Mouse (Mus musculus): Measurements from ENCODE around the gene Col6a6.
"Not testable (repeated sequence)": the region's sequence is repeated elsewhere in the genome, so short reads cannot be mapped to it uniquely, and the experiment has no call there.

Col6a6 gene

GRCm38 (mm10) chr9:105827791-105828385 is at the start of gene Col6a6:
Col6a6 (minus strand) TSS chr9:105828160.
- no peak for DNase-seq (ENCODE audit: inconsistent age in 2 of 2, low spot score in 1 of 2)

GRCm38 (mm10) chr9:105876124-105876523 is 48.2 kb upstream of the Col6a6 start:
- no peak for DNase-seq (ENCODE audit: inconsistent age in 2 of 2, low spot score in 1 of 2)

- DNase-seq (ENCODE audit: inconsistent age in 2 of 2, low spot score in 1 of 2), result no peak
Measured at GRCm38 (mm10) chr9:105871643-105872042, 43.7 kb upstream of the Col6a6 start.

GRCm38 (mm10) chr9:105857773-105858172 is 29.8 kb upstream of the Col6a6 start:
- peak; percentile 59 to 90 for DNase-seq (ENCODE audit: inconsistent age in 2 of 2, low spot score in 1 of 2)

GRCm38 (mm10) chr9:105852778-105853065 is 24.8 kb upstream of the Col6a6 start:
- DNase-seq (ENCODE audit: inconsistent age in 2 of 2, low spot score in 1 of 2), result no peak

GRCm38 (mm10) chr9:105852015-105852777 is 24.2 kb upstream of the Col6a6 start:
- no peak for DNase-seq (ENCODE audit: inconsistent age in 2 of 2, low spot score in 1 of 2)

GRCm38 (mm10) chr9:105851011-105851410 is 23.1 kb upstream of the Col6a6 start:
- no peak for DNase-seq (ENCODE audit: inconsistent age in 2 of 2, low spot score in 1 of 2)

- DNase-seq (ENCODE audit: inconsistent age in 2 of 2, low spot score in 1 of 2), result no peak
Measured at GRCm38 (mm10) chr9:105848396-105848795, 20.4 kb upstream of the Col6a6 start.

- no peak for DNase-seq (ENCODE audit: inconsistent age in 2 of 2, low spot score in 1 of 2)
Measured at GRCm38 (mm10) chr9:105847261-105847660, 19.3 kb upstream of the Col6a6 start.

GRCm38 (mm10) chr9:105841386-105841785 is 13.4 kb upstream of the Col6a6 start:
- not testable (repeated sequence) for DNase-seq (ENCODE audit: inconsistent age in 2 of 2, low spot score in 1 of 2)

GRCm38 (mm10) chr9:105839147-105839515 is 11.2 kb upstream of the Col6a6 start:
- no peak for DNase-seq (ENCODE audit: inconsistent age in 2 of 2, low spot score in 1 of 2)

- no peak for DNase-seq (ENCODE audit: inconsistent age in 2 of 2, low spot score in 1 of 2)
Measured at GRCm38 (mm10) chr9:105838396-105839146, 10.6 kb upstream of the Col6a6 start.

- DNase-seq (ENCODE audit: inconsistent age in 2 of 2, low spot score in 1 of 2), result no peak
Measured at GRCm38 (mm10) chr9:105835587-105835986, 7.6 kb upstream of the Col6a6 start.

- no peak for DNase-seq (ENCODE audit: inconsistent age in 2 of 2, low spot score in 1 of 2)
Measured at GRCm38 (mm10) chr9:105834799-105835198, 6.8 kb upstream of the Col6a6 start.

GRCm38 (mm10) chr9:105831291-105831690 is 3.3 kb upstream of the Col6a6 start:
- no peak for DNase-seq (ENCODE audit: inconsistent age in 2 of 2, low spot score in 1 of 2)

GRCm38 (mm10) chr9:105827076-105827647 is 798 bp downstream of the Col6a6 start:
- peak in 1 of 2 experiments; percentile 25 for DNase-seq (ENCODE audit: inconsistent age in 2 of 2, low spot score in 1 of 2)

- DNase-seq (ENCODE audit: inconsistent age in 2 of 2, low spot score in 1 of 2), result no peak
Measured at GRCm38 (mm10) chr9:105820711-105821110, 7.2 kb downstream of the Col6a6 start.

- no peak for DNase-seq (ENCODE audit: inconsistent age in 2 of 2, low spot score in 1 of 2)
Measured at GRCm38 (mm10) chr9:105819155-105819709, 8.7 kb downstream of the Col6a6 start.

- DNase-seq (ENCODE audit: inconsistent age in 2 of 2, low spot score in 1 of 2), result no peak
Measured at GRCm38 (mm10) chr9:105814436-105814835, 13.5 kb downstream of the Col6a6 start.

- no peak for DNase-seq (ENCODE audit: inconsistent age in 2 of 2, low spot score in 1 of 2)
Measured at GRCm38 (mm10) chr9:105811458-105811857, 16.5 kb downstream of the Col6a6 start.

- no peak for DNase-seq (ENCODE audit: inconsistent age in 2 of 2, low spot score in 1 of 2)
Measured at GRCm38 (mm10) chr9:105808920-105809505, 18.9 kb downstream of the Col6a6 start.
